Mouse (Mus musculus) ES-E14 (cell line): ENCODE measurements around the gene Slco2b1. TPM values are rescaled to one million over a fixed set of nuclear protein-coding genes. Genes with fewer than 3 reads are reported as not detected.
A peak's percentile ranks its signal among the peaks of the same experiment; 100 is the strongest.

Experiments used
- DNase-seq: peaks from one replicate; pipeline ENCODE4 v3.0.0-alpha.2; 2013; ENCODE audit warnings: low read depth, low spot score
- H3K27ac ChIP-seq: 2 replicates; pipeline ENCODE4 v1.5.1; 2012; ENCODE audit warnings: low read depth, mild to moderate bottlenecking, low read length, moderate library complexity, mixed read lengths; ENCODE audit not compliant: poor library complexity, insufficient read depth, severe bottlenecking
- H3K36me3 ChIP-seq: 2 replicates; pipeline ENCODE4 v1.6.1; 2012; ENCODE audit warnings: mild to moderate bottlenecking, low read length, moderate library complexity, mixed read lengths; ENCODE audit not compliant: control insufficient read depth, poor library complexity, insufficient read depth, severe bottlenecking
- H3K4me1 ChIP-seq, 2 experiments: fragments of 150-350 bp in 1 of 2; sonication (generic) in 1 of 2; 2 replicates each; pipeline ENCODE4 v1.6.1; 2012; ENCODE audit warnings: low read length in 2 of 2, mild to moderate bottlenecking in 1 of 2, mixed read lengths in 1 of 2; ENCODE audit not compliant: control insufficient read depth in 2 of 2, insufficient read depth in 2 of 2, poor library complexity in 1 of 2
- H3K4me3 ChIP-seq, 2 experiments: fragments of 150-350 bp in 1 of 2; sonication (generic) in 1 of 2; 2 replicates each; pipeline ENCODE4 v1.5.1; 2012; ENCODE audit warnings: low read length in 2 of 2, low read depth in 1 of 2, mild to moderate bottlenecking in 1 of 2, mixed read lengths in 1 of 2; ENCODE audit not compliant: insufficient read depth in 1 of 2, poor library complexity in 1 of 2, severe bottlenecking in 1 of 2
- H3K9ac ChIP-seq: 2 replicates; pipeline ENCODE4 v1.6.1; 2012; ENCODE audit warnings: low read depth, mild to moderate bottlenecking, low read length, mixed read lengths; ENCODE audit not compliant: poor library complexity, insufficient read depth, severe bottlenecking
- H3K9me3 ChIP-seq: fragments of 150-350 bp; sonication (generic); 2 replicates; pipeline ENCODE4 v1.6.1; 2012; ENCODE audit warnings: low read depth, mild to moderate bottlenecking, low read length; ENCODE audit not compliant: control insufficient read depth, insufficient read depth
- CHD2 ChIP-seq: IDR thresholded peaks from 2 replicates; pipeline ENCODE4 v1.6.1; 2014; ENCODE audit warnings: mild to moderate bottlenecking, low read depth, low read length, inconsistent platforms
- HCFC1 ChIP-seq: IDR thresholded peaks from 2 replicates; pipeline ENCODE4 v1.6.1; 2012; ENCODE audit warnings: low read length, inconsistent platforms, borderline replicate concordance; ENCODE audit not compliant: insufficient read depth
- MAFK ChIP-seq: IDR thresholded peaks from 2 replicates; pipeline ENCODE4 v1.6.1; 2014; ENCODE audit warnings: mild to moderate bottlenecking, low read depth, low read length, inconsistent platforms; ENCODE audit not compliant: insufficient read depth
- ZC3H11A ChIP-seq: IDR thresholded peaks from 2 replicates; pipeline ENCODE4 v1.6.1; 2012; ENCODE audit warnings: low read depth, mild to moderate bottlenecking, inconsistent platforms, low read length, borderline replicate concordance
- ZNF384 ChIP-seq: IDR thresholded peaks from 2 replicates; pipeline ENCODE4 v1.6.1; 2012; ENCODE audit warnings: low read depth, low read length, inconsistent platforms
- in situ Hi-C, 2 experiments: fragments of 600-800 bp; cut with MboI; formaldehyde crosslinking; loops; one replicate each; pipeline ENCODE4 v1.15.1; 2025; ENCODE audit warnings: low sequenced_read_pairs in 2 of 2, inconsistent platforms in 1 of 2; ENCODE audit not compliant: unreplicated experiment in 2 of 2
- total RNA-seq: library from RNA; depleted of rRNA; stranded (reverse); fragments of 300-350 nt; gene quantifications from 2 replicates; pipeline ENCODE4 v1.2.3, GENCODE M21; 2012

Slco2b1 gene
- total RNA-seq, 1 experiment, result 0.45 TPM

DNA sequence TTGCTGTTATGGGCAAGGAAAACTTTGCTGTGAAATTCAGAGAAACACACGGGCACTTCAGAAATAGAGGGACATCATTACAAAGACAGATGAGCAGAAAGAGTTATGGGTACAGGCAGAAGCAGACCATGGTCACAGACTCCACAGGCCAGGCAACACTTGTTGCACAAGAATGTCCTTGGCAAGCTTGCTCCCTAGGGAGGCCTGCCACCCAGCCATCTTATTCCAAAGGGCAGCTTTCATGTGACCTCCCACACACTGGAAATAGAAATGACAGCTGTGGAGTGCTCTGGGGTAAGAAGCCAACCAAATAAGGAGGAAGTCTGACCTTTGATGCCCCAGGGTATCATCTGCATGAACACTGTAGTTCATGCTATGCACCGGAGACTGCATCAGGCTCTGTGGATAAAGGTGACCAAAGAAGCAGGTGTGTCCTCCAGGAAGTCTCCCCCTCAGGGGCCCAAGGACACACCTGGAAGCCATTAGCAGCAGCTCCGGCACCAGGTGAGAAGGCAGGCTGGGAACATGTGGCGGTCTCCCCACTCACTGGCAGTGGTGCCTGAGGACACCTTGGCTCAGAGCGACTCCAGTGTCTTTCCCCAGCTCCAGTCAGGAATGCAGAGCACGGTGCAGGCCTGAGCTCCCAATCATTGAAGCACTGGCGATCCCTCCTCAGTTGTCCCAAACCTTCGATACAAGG, 77.0 kb downstream of the Slco2b1 start:
- Histone ChIP-seq H3K9ac (no peak overlapping the region), H3K27ac (no peak overlapping the region), H3K36me3 (no peaks in the 10 kb centered on the region), H3K4me1 (no peaks in the 10 kb centered on the region), H3K4me3 (no peak overlapping the region), H3K9me3 (no peaks in the 10 kb centered on the region)
- no peak for TF ChIP-seq MAFK
- no peak for TF ChIP-seq ZNF384
- TF ChIP-seq ZC3H11A, result no peak
- TF ChIP-seq HCFC1, result no peak
- no peak for TF ChIP-seq CHD2
- no peak for DNase-seq
- in situ Hi-C loops, result loop anchor here in 1 of 2 experiments (10.0 kb wide), 1 partner anchor 161 kb away; no protein-coding TSS in a partner anchor

DNA sequence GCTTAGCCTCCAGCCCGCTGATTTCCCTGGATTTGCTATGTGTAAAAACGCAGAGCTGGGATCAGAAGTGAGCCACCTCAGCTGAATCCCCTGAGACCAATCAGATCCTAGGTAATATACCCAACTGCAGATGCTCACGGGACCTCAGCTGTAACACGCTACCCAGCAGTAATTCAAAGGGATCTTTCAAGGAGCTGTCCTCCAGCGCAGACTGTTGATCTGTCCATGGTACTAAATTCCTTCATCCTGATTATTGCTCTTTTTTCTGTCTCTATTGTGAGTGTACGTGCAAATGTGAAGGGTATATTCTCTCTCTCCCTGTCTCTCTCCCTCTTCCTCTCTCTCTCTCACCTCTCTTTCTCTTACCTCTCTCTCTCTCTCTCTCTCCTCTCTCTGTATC, 78.9 kb downstream of the Slco2b1 start:
- no peak overlapping the region for H3K4me3 ChIP-seq
- in situ Hi-C loops, result loop anchor here in 1 of 2 experiments (10.0 kb wide), 1 partner anchor 163 kb away; no protein-coding TSS in a partner anchor
- H3K4me1 ChIP-seq, result peaks cover 0 to 3% of the 10 kb centered on the region in 2 experiments; a peak in 2 of 4 replicates
- no peaks in the 10 kb centered on the region for H3K9me3 ChIP-seq
- H3K9ac ChIP-seq, result no peak overlapping the region
- TF ChIP-seq MAFK (no peak), HCFC1 (no peak), ZNF384 (no peak), CHD2 (no peak), ZC3H11A (no peak)
- H3K36me3 ChIP-seq, result no peaks in the 10 kb centered on the region
- H3K27ac ChIP-seq, result no peak overlapping the region
- DNase-seq, result no peak

DNA sequence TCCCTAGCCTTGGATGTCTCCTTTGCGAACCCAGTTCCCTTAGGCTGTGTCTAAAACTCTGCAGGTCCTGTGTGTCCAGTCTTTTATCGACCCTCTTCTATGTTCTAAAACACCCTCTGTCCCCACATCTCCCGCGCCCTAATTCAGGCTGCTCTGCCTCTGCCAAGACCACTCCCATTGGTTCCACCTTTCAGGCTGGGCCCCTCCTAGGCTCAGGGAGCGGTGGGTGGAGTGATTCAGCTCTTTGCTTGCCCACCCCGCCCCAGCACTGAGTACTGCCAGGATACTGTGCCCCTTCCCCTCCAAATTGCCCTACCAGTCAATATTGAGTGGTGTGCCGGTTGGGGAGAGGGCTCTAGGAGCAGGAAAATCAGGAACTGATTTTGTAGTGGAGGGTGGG, 83.8 kb downstream of the Slco2b1 start:
- Histone ChIP-seq H3K36me3 (no peaks in the 10 kb centered on the region), H3K4me3 (peak overlapping the region in 1 of 2 experiments; percentile 76; a peak in 2 of 4 replicates), H3K9me3 (no peaks in the 10 kb centered on the region), H3K4me1 (peaks cover 0 to 3% of the 10 kb centered on the region in 2 experiments; a peak in 2 of 4 replicates), H3K9ac (no peak overlapping the region), H3K27ac (no peak overlapping the region)
- no peak for DNase-seq
- in situ Hi-C loops, result no loop called here
- no peak for TF ChIP-seq CHD2
- no peak for TF ChIP-seq ZC3H11A
- no peak for TF ChIP-seq ZNF384
- TF ChIP-seq HCFC1, result no peak
- TF ChIP-seq MAFK, result no peak

DNA sequence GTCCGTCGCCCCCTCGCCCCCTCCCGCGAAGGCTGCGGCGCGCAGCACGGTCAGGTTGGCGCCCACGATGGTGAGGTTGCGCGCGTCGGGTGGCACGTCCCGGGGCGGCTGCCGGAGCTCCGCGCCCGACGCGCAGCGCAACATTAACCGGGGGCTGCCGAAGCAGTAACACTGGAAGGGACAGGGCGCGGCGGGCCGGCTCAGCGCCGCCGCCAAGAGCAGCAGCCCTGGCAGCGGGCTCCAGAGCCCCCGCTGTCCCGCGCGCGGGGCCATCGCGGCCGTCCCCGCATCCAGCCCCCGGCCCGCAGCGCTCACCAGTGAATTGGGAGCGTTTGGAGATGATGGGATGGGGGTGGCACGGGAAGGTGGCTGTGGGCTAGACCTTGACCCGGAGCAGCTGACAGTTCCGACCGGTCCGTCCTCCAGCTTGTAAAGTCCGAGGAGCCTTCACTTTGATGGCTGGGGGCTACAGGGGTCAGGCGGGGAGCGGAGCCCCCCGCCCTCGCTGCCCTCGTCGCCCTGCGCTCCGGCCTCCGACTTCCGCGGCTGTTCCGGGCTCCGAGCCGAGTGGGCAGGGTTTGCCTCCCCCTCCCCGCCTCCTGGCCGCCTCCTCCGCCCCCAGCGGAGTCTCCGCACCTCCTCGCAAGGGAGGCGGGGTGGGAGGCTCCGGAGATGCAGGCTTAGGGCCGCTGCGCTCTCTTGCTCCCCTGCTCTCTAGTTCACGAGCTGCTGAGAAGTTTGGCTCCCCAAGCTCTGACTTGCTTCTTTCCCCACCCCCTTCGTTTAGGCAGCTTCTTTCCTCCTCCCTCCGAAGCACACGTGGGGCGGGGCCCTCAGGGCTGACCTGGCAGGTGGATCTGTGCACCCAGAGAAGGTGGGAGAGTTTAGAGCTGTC, 84.5 kb downstream of the Slco2b1 start, which contains the start of gene Tpbgl:
Gene Tpbgl, minus strand, starts transcription at position 728 of the 895 bp plus-strand sequence.
- peak within 1 kb of the TSS; percentile 58 for H3K9ac ChIP-seq
- no peaks in the 10 kb centered on the region for H3K36me3 ChIP-seq
- in situ Hi-C loops, result no loop called here
- no peak for TF ChIP-seq CHD2
- TF ChIP-seq HCFC1, result no peak
- TF ChIP-seq ZC3H11A, result no peak
- TF ChIP-seq MAFK, result no peak
- no peaks in the 10 kb centered on the region for H3K9me3 ChIP-seq
- H3K27ac ChIP-seq, result no peak within 1 kb of the TSS
- DNase-seq, result no peak
- peaks cover 0 to 3% of the 10 kb centered on the region in 2 experiments; a peak in 2 of 4 replicates for H3K4me1 ChIP-seq
- peak within 1 kb of the TSS; percentile 58 to 76 for H3K4me3 ChIP-seq
